Mouse (Mus musculus) left cerebral cortex, adult 9 months (tissue): ENCODE results near the gene Tmem50b.

ENCODE experiments used
- DNase-seq, 2 experiments: peaks; one replicate each; pipeline ENCODE4 v3.0.0; 2022; ENCODE audit warnings: low spot score in 2 of 2

Tmem50b gene

DNA sequence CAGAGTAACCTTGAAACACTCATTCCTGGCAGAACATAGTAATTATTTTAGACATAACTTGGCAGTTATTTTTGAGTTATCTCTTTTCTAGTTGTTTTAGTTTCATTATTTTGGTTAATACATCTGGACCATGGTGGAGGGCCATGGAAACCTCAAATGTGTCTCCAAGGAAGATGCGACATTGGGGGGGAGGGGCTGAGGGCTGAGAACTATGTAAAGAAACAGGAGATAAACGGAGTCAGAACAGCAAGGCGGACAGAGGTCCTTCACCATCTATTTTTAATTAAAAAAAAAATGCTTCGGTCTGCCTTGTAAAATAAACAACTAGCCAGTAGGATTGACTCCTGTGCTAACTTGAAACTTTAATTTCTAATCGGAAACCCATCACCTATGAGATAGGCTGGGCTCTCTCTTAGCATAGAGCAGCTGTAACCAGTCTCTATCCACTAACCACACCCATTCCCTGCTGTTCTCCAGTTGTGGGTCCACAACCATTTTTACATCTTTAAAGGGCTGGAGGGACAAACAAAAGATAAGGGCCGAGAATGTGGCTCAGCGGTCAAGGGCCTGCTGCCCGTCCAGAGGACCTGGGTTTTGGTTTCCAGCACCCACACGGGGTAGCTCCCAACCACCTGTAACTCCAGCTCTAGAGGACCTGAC, 32.2 kb downstream of the Tmem50b start:
- DNase-seq = no peak

DNA sequence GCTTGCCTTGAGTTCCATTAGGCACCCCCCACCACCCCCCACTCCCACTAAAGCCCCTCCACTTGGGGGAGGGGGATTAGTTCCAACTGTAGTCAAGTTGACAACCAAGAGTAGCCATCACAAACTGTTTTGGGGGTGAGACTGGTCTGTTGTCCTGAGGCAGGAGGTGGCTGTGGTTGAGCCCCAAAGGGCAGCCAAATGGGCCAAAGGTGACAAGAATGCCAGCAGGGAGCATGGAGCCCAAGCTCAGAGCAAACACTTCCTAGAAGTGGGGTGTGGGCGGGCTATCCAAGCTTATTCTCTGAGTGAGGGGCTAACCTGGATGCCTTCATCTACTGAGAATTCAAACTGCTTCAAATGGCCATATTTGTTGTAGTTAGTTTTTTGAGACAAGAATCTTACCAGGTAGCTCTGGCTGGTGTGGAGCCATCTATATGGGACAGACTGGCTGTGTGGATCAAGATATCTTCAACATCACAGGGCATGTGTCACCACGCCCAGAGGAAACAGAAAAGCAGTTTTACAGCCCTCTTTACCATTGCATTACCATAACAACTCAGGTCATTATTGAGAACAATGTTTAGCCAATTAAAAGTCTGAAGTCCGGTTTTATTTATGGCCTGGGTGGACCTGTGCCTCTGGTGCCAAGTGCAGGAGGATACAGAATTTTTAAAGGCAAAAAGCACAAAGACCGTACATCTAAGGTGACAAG, 32.9 kb downstream of the Tmem50b start:
- no peak for DNase-seq

DNA sequence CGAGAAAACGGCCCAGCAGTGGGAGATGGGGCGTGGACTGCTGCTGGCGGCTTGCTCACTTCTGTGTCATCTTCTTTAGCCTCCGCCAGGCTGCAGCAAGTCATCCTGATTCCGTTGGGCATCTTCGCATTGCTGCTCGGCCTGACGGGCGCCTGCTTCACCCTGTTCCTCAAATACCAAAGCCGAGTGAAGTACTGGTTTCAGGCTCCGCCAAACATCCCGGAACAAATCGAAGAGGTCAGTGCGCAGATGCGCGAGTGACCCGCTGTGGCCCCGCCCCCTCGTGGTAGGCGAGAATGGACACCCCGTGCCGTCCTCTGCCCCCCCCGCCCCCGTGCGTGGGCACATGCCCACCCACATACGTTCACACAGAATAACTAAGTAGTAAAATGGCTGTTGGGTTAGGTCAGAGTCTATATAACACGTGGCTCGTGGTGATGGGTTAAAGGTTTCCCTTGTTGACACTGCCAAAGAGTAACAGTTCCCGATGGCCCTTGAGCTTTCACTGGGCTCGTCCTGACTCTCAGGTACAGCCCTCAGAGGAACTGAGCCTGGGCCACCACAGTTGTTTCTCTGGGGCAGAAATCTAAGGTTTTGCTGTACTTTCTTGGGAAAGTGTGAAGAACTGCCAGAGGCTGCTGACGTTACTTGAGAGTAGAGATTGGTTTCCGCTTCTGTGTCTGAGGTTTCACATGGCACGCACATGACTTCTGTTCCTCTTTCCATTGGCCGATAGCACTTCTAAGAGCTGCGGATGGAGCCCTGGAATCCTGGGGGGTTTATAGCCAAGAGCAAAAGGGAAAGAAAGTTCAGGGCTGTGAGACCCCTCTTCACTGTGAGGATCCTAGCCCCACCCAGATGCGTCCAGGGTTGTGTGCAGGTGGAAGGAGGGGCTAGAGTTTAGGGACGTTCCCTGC, 35.8 kb downstream of the Tmem50b start:
- no peak for DNase-seq

DNA sequence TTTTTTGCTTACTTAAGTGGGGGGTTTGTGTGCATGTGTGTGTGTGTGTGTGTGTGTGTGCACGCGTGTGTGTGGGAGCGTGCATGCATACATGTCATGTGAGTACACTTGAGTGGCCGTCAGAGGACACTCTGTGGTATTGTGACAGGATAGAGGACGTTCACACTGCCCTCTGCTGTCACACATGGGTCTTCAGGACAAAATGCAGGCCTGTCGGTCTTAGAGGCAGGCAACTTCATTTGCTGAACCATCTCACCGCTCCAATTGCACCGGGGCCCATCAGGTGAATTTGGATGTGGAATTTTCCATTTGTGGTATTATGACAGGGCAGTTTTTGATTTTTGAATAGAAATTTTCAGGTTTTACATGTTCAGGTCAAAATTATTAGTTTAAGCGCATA, 36.5 kb downstream of the Tmem50b start:
- DNase-seq = peak in 1 of 2 experiments; percentile 21

DNA sequence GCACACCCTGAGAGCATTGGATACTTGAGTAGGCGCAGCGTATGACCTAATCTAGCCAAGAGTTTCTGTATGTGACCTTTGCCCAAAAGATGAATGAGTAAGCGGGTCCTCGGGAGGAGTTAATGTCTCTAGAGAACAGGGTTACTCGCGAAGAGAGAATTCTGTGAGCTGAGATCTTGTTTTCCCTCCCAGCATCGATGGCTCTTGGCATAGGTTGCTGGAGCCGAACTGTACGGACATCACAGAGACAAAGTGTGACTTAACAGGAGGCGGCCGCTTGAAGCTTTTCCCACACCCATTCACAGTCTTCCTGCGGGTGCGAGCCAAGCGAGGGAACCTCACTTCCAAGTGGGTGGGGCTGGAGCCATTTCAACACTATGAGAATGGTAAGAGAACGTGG, 39.9 kb downstream of the Tmem50b start:
- DNase-seq = peak in 1 of 2 experiments; percentile 57

- DNase-seq = no peak
Measured at GRCm38 (mm10) chr16:91557214-91557613, 40.4 kb downstream of the Tmem50b start.

- no peak for DNase-seq
Measured at GRCm38 (mm10) chr16:91556659-91557058, 40.9 kb downstream of the Tmem50b start.

DNA sequence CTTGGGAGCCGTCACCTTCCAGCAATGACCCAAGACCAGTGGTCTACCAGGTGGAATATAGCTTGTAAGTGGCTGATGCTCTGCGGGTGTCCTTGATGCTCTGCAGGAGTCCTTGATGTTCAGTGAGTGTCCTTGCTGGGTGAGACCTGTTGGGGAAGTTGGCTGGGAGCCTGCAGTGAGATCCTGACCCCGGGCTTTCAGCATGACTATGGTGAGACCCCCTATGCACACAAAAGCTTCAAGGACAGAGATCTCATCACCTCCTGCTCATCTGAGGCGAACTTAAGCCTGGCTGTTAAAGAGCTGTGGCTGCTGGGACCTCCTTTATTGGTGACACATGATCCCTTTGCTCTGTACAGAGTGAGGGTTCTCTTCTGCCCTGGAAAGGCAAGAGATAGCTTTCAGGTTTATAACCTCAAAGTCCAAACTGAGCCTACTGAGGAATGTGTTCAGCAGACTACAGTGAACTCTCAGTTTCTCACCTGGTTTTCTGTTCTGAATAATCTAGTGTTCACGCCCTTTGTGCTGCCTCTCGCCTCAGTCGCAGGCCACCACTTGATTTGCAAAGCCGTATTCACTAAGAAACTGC, 42.5 kb downstream of the Tmem50b start:
- DNase-seq = no peak

- no peak for DNase-seq
Measured at GRCm38 (mm10) chr16:91553625-91554024, 44.0 kb downstream of the Tmem50b start.

DNA sequence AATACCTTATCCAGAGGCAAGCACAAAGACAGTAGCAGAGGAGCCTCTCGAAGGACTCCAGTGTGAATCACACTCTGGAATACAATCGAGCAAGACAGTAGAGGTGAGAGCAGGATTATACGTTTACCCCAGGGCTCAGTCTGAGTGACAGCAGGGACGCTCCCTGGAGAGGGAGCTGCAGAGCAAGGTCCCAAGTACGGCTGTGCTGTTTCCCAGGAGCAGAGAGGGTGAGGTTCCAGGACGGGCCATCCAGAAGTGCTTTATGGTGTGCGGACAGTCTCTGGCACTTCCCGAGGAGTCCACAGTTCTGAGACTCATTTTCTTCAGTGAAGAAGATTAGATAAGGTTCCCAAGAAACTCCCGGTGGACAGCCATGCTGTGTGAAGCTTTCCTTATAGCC, 45.5 kb downstream of the Tmem50b start:
- no peak for DNase-seq

GRCm38 (mm10) chr16:91551081-91551524, 46.5 kb downstream of the Tmem50b start:
- no peak for DNase-seq

DNA sequence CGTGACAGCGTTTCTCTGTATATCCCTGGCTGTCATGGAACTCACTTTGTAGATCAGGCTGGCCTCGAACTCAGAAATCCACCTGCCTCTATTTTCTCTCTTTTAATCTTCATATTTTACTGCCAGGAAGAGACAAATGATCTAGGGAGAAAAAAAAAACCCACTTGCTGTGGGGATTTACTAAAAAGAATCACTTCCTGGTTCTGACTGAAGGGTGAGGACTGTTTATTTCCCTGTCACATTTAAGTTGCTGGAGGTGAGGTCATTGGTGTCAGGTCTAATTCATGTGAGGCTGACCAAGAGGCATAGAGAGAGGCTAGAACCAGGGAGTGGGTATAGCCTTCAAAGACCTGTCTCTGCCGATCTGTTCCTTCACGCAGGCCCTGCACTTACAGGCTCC, 48.0 kb downstream of the Tmem50b start:
- no peak for DNase-seq

DNA sequence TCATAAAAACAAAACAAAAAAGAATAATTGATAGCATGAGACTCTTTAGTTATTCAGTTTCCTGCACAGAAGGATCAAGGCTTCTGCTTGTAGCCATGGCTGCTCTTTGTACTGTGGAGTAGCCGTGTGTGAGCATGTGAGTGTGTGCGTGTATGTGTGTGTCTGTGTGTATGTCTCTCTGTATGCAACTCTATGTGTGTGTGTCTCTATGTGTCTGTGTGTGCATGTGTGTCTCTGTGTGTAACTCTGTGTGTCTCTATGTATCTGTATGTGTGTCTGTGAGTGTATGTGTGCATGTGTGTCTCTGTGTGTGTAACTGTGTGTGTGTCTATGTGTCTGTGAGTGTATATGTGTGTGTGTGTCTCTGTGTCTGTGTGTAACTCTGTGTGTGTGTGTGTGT, 48.6 kb downstream of the Tmem50b start:
- DNase-seq = no peak

GRCm38 (mm10) chr16:91548586-91548985, 49.0 kb downstream of the Tmem50b start:
- DNase-seq = no peak

DNA sequence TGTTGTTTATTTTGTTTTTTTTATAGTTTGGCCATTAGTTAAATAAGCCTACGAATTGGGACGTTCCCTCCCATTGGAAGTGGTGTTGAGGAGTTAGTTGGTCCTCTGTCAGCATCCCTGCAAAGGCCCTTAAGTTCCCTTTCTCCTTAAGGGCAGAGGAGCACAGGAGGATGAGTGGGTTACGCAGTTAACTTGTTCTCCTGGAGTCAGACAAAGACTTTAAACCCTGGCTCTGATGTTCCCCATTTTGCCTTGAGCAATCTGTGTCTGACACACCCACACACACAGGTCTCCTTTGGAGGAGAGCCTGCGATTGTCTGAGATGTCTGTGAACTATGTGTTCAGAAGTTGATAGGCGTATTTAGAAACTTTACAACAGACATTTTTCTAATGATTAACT, 49.6 kb downstream of the Tmem50b start:
- DNase-seq = peak in 1 of 2 experiments; percentile 30

DNA sequence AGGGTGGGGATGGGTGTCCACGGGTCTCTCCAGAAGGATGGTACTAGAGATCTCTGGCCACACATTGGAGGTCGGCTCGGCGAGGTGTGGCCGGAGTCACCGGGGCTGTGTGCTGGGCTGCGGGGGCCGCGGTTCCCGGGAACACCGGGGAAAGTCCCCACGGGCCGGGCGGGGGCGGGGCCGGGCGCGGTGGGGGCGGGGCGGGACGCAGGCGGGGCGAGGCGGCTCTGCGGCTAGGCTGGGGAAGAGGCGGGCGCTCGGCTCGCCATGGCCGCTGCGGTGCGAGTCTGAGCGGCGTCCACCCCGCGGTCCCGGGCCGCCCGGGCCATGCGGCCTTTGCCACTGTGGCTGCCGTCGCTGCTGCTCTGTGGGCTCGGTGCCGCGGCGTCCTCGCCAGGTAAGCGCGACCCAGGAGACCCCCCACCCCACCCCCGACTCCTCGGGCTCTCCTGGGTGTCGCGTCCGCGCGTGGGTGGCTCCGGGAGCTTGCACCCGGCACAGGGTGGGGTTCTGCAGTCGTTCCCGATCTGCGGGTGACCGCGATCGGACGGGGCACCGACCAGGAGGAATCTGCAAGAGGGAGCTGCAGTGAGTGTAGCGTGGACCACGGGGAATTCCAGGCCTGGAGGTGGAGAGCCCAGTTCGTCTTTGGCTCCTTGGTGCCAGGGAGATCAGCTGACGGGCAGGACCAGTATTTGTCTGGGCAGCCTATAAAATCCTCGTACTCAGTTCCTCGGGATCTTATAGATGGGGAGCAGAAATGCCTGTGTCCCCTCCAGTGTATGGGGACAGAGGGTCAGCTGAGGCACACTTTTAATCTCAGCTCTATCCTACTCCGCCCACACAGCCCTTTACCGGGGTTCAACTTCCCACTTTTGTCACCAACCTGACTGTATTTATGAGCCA, 50.5 kb downstream of the Tmem50b start, which contains the start of gene Ifngr2:
TSS of gene Ifngr2 (plus strand) at position 237 of the 906 bp plus-strand sequence.
- DNase-seq = peak in 1 of 2 experiments; percentile 46

DNA sequence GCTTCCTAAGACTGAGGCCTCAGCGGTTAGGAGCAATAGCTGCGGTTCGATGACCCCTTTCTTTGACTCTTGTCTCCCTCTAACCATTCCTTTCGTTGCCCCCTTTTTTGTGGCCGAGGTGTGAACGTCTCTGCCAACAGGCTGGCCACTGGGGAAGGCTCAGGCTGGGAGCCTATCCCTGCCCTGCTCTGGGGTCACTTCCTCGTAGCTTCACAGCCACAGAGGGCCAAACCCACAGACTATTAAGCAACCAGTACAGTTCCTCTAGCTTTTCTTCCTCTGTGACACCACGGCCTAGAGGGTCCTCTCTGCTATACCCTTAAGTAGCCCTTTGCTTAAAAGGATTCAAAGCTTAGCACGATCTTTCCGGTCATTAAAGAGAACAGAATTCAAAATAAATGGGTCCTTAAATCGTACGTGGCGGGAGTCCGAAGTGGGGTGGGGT, 51.2 kb downstream of the Tmem50b start:
- peak in 1 of 2 experiments; percentile 39 for DNase-seq

DNA sequence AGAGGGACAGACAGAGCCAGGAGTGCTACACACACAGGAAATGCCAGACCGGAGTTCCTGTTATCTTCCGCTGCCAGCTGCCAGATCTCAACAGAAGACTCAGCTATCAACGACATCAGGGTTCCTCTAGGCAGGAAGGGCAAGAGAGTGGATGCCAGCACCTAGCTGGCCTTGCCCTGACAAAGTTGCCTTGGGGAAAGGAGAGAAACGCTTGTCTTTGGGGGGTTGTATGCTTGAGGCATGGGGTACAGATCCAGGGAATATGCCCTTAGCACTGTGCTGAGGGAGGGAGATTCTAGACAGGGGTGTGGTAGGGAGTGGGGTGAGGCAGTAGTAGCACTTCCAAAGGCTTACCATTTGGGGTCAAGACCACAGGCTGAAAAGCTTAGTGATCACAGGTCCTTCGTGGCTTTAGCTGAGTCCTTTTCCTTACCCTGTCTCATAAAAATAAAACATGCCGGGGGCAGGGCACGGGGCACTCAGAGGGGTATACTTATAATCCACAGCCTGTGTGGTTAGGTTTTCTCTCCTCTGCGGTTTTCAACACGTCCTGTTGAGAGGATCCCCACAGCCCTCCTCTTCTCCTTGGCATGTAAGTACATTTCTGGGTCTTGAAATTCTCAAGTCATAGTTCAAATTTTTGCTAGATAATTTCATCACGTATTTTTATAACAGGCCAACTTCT, 51.9 kb downstream of the Tmem50b start:
- DNase-seq = no peak

GRCm38 (mm10) chr16:91543619-91544018, 54.0 kb downstream of the Tmem50b start:
- no peak for DNase-seq

GRCm38 (mm10) chr16:91541573-91542081, 56.0 kb downstream of the Tmem50b start:
- peak in 1 of 2 experiments; percentile 30 for DNase-seq
